Mouse (Mus musculus) limb, embryonic 10.5 days (tissue): ENCODE data around the gene Pvrig. TPM values are rescaled to one million over a fixed set of nuclear protein-coding genes. Genes with fewer than 3 reads are reported as not detected.
"Not testable (repeated sequence)": the region's sequence is repeated elsewhere in the genome, so short reads cannot be mapped to it uniquely, and the experiment has no call there.

Experiments
- DNase-seq: peaks from one replicate; pipeline ENCODE4 v3.0.0-alpha.2; 2017; ENCODE audit warnings: low spot score
- H3K27ac ChIP-seq: fragments of 300-500 bp; sonication (generic); 2 replicates; pipeline ENCODE4 v1.5.1; 2016; ENCODE audit warnings: mild to moderate bottlenecking
- H3K27me3 ChIP-seq: fragments of 300-500 bp; sonication (generic); 2 replicates; pipeline ENCODE4 v1.6.1; 2016; ENCODE audit warnings: low read depth, mild to moderate bottlenecking; ENCODE audit not compliant: poor library complexity, severe bottlenecking
- H3K36me3 ChIP-seq: fragments of 300-500 bp; sonication (generic); 2 replicates; pipeline ENCODE4 v1.6.1; 2016; ENCODE audit warnings: mild to moderate bottlenecking, moderate library complexity
- H3K4me1 ChIP-seq: fragments of 300-500 bp; sonication (generic); 2 replicates; pipeline ENCODE4 v1.6.1; 2016
- H3K4me3 ChIP-seq: fragments of 300-500 bp; sonication (generic); 2 replicates; pipeline ENCODE4 v1.5.1; 2016; ENCODE audit warnings: mild to moderate bottlenecking, moderate library complexity
- H3K9me3 ChIP-seq: fragments of 300-500 bp; sonication (generic); replicated peaks from 2 replicates; pipeline ENCODE4 v1.6.1; 2016; ENCODE audit warnings: mild to moderate bottlenecking
- WGBS: fragments of 180-500 bp; shearing (Covaris S2); methylation state at CpG from one replicate; pipeline ENCODE4 v1.1.7; 2016; 5-methylcytosine and 5-hydroxymethylcytosine counted together
- polyA plus RNA-seq: library from polyadenylated mRNA; unstranded; fragments of >200 nt; fragmentation: Nextera tagmentation; extraction: Ambion mirVana; gene quantifications from 2 replicates; pipeline ENCODE4 v1.2.1, GENCODE M21; 2016

The Pvrig gene
- polyA plus RNA-seq = not detected in 2 replicates

DNA sequence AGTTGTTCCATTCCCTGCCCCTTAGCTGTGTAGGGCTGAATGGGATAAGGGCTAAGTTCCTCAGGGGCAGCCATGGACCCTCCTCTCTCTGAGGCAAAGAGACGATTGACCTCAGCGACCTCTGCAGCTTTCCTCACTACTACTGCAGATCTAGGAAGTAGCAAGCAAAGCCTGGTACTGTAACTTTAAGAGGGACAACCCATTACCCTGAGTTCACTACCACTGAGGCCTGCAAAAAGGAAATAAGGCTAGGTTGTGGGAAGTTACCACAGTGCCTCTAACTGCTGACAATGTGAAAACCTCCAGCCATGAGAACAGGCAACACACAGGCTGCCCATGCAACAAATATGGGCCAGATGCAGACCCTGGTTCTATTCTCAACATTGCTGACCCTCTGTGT lies at the start of gene Pvrig:
TSS of gene Pvrig (plus strand) at position 301 of the 400 bp plus-strand sequence.
- DNase-seq = no peak
- H3K4me1 ChIP-seq = no peaks in the 10 kb centered on the region
- H3K27ac ChIP-seq = no peak within 1 kb of the TSS
- H3K9me3 ChIP-seq = no peaks in the 10 kb centered on the region
- 80% methylated on average over 2 of the region's 2 CpGs for WGBS
- H3K27me3 ChIP-seq = no peaks in the 10 kb centered on the region
- no peak within 1 kb of the TSS for H3K4me3 ChIP-seq
- H3K36me3 ChIP-seq = no peaks in the 10 kb centered on the region

DNA sequence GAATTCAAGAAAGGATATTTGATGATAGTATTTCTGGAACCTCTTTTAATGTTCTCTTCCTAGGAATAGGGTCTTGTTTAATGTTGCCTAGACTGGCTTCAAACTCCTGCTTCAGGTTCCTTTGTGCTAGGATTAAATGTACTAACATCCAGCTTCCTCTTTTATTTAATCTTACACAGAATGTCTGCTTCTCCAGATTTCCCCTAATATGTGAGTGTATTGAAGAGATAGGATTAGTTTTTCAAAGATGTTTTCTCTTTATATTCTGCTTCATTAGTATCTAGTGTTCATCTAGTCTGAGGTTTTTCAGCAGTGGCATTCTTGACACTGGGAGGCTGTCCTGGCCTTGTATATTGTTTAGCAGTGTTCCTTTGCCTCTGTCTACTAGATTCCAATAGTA lies 47.6 kb upstream of the Pvrig start:
- Histone ChIP-seq H3K36me3 (no peaks in the 10 kb centered on the region), H3K4me1 (no peaks in the 10 kb centered on the region), H3K27ac (no peak overlapping the region), H3K4me3 (no peak overlapping the region), H3K9me3 (no peaks in the 10 kb centered on the region), H3K27me3 (no peaks in the 10 kb centered on the region)
- no peak for DNase-seq

DNA sequence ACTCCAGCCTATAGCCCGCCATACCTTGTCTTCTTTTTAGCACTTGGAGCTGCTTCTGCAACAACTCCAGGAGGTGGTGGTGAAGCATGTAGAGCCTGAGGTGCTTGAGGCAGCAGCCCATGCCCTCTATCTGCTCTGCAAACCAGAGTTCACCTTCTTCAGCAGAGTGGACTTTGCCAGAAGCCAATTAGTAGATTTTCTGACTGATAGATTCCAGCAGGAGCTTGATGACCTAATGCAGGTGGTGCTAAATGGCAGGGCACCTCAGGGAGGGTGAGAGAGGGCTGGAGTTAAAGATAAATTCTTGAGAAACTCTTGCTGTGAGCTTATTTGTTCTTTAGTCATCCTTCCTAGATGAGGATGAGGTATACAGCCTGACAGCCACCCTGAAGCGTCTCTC lies 42.1 kb upstream of the Pvrig start:
- no peak for DNase-seq
- H3K4me3 ChIP-seq = no peak overlapping the region
- H3K36me3 ChIP-seq = no peaks in the 10 kb centered on the region
- H3K27ac ChIP-seq = no peak overlapping the region
- no peaks in the 10 kb centered on the region for H3K9me3 ChIP-seq
- H3K4me1 ChIP-seq = no peaks in the 10 kb centered on the region
- 81% methylated on average over 2 of the region's 2 CpGs for whole genome bisulfite sequencing
- H3K27me3 ChIP-seq = no peaks in the 10 kb centered on the region

DNA sequence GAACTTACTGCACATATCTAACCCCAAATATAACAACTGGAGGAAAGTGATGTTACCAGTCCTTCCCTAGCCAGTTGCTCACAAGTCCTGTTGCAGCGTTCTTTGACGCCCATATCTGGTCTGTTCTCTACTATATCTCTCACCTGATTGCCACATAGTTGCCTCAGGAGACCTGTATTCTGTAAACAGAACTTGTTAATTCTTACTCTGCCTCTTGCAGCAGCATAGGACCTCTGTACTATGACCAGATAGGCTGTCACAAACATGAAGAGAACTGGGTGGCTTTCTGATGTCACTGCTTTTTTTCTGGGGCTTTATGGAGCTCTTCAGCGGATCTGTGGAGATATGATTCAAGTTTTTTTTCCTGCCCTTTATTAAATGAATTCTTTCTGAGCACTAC lies 29.0 kb upstream of the Pvrig start:
- no peak overlapping the region for H3K27ac ChIP-seq
- H3K27me3 ChIP-seq = no peaks in the 10 kb centered on the region
- H3K4me1 ChIP-seq = no peaks in the 10 kb centered on the region
- WGBS = 88% methylated on average over 3 of the region's 3 CpGs
- no peaks in the 10 kb centered on the region for H3K9me3 ChIP-seq
- DNase-seq = no peak
- no peak overlapping the region for H3K4me3 ChIP-seq
- H3K36me3 ChIP-seq = no peaks in the 10 kb centered on the region

DNA sequence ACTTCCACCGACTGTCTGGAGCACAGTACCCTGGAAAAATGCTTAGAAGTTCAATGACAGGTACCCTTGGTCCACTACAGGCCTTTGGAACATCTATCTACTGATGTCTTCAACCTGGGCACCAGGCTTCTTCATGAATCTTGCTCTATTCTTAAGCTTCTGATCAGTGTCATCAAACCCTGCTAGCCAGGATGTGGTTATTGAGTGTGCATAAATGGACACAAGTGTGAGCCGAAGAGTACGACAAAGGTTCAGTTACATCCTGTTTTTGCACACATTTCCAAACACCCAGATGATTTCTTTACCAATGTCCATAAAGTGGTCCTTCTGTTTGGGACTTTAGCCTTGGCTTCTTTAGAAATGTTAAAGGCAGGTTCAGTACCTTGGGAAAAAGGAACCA lies 1.5 kb downstream of the Pvrig start:
- no peak overlapping the region for H3K4me3 ChIP-seq
- 94% methylated on average over 3 of the region's 3 CpGs for WGBS
- H3K9me3 ChIP-seq = no peaks in the 10 kb centered on the region
- DNase-seq = no peak
- H3K36me3 ChIP-seq = no peaks in the 10 kb centered on the region
- H3K27ac ChIP-seq = no peak overlapping the region
- no peaks in the 10 kb centered on the region for H3K27me3 ChIP-seq
- H3K4me1 ChIP-seq = no peaks in the 10 kb centered on the region

DNA sequence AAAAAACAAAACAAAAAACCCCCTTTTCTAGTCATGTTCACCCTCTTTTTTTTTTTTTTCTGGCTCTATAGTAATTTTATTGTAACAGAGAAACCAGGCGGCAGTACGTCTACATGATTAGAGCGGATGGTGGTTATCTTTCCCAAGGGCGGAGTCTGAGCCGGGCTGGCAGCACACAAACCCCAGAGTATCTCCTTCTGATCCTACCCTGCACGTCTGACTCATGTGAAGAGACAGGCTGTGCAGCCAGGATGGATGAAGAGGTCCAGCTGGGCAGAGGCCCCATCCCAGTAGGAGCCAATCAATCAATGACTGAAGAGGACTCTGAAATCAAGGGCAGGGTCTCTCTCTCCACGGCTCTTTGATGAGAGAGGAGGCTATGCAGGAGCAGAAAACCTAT lies 21.4 kb downstream of the Pvrig start:
- not testable (repeated sequence) for H3K9me3 ChIP-seq, H3K4me3 ChIP-seq, DNase-seq, H3K27me3 ChIP-seq, H3K4me1 ChIP-seq, H3K36me3 ChIP-seq, H3K27ac ChIP-seq
- 85% methylated on average over 6 of the region's 7 CpGs for WGBS

DNA sequence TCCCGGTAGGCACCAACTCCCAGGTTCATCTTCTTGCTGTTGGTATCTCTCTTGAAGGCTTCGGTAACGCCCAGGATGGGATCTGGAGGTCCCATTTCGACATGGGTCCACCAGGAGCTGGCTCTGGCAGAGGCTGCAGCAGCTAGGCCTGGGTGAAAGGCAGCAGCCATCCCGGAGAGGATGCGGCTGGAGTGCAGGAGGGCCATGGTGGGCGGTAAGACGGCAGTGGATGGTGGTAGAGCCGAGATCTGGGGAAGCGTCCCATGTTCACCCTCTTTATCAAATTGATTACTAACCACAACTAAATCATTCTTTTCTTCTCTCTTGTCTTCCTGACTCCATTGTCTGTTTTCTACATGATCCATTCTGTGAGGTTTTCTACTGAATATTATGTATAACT lies 23.6 kb downstream of the Pvrig start:
- H3K9me3 ChIP-seq, H3K36me3 ChIP-seq, H3K4me1 ChIP-seq, H3K27ac ChIP-seq, DNase-seq, H3K4me3 ChIP-seq, H3K27me3 ChIP-seq: not testable (repeated sequence)
- 93% methylated on average over 10 of the region's 10 CpGs for WGBS

Other genes with a start within 250 kb of the Pvrig start
- gene Zscan21, start 225.1 kb upstream of the Pvrig start, polyA plus RNA-seq = 87.1 and 97.2 TPM in 2 replicates
- 29.7 and 36.3 TPM in 2 replicates for gene Zfp113, start 186.2 kb upstream of the Pvrig start, polyA plus RNA-seq
- 381 and 386 TPM in 2 replicates for gene Cops6, start 180.9 kb upstream of the Pvrig start, polyA plus RNA-seq
- 26.4 and 32.0 TPM in 2 replicates for gene Ap4m1, start 170.0 kb upstream of the Pvrig start, polyA plus RNA-seq
- gene Mcm7, start 169.5 kb upstream of the Pvrig start, polyA plus RNA-seq = 384 and 399 TPM in 2 replicates
- 133 and 145 TPM in 2 replicates for gene Taf6, start 154.5 kb upstream of the Pvrig start, polyA plus RNA-seq
- gene Cnpy4, start 154.5 kb upstream of the Pvrig start, polyA plus RNA-seq = 54.6 and 60.4 TPM in 2 replicates
- gene Mblac1, start 147.6 kb upstream of the Pvrig start, polyA plus RNA-seq = 6.6 and 9.5 TPM in 2 replicates
- gene Nxpe5, start 116.1 kb upstream of the Pvrig start, polyA plus RNA-seq = not detected in 2 replicates
- gene Lamtor4, start 86.5 kb upstream of the Pvrig start, polyA plus RNA-seq = 35.4 and 39.7 TPM in 2 replicates
- 5.4 and 6.3 TPM in 2 replicates for gene BC037034, start 77.9 kb upstream of the Pvrig start, polyA plus RNA-seq
- gene Gal3st4, start 69.1 kb upstream of the Pvrig start, polyA plus RNA-seq = 3.3 and 3.7 TPM in 2 replicates
- gene Gm43720, start 62.0 kb upstream of the Pvrig start, polyA plus RNA-seq = 0.08 and 0.18 TPM in 2 replicates
- 36.5 and 54.3 TPM in 2 replicates for gene Gpc2, start 62.0 kb upstream of the Pvrig start, polyA plus RNA-seq
- gene Stag3, start 61.7 kb upstream of the Pvrig start, polyA plus RNA-seq = 4.7 and 6.7 TPM in 2 replicates
- gene Zfp157, start 99.5 kb downstream of the Pvrig start, polyA plus RNA-seq = 34.5 and 45.1 TPM in 2 replicates
- not detected in 2 replicates for gene 1700123K08Rik, start 222.8 kb downstream of the Pvrig start, polyA plus RNA-seq